Mouse (Mus musculus) hindbrain, embryonic 11.5 days (tissue): ENCODE measurements around the gene Cdk15. TPM values are rescaled to one million over a fixed set of nuclear protein-coding genes. Genes with fewer than 3 reads are reported as not detected.

Experiments used
- ATAC-seq: fragments of 200-750 bp; cut with Nextera tagmentation; 2 replicates; pipeline ENCODE4 v1.8.0; 2017; ENCODE audit warnings: mild to moderate bottlenecking, moderate TSS enrichment, moderate library complexity; ENCODE audit not compliant: low FRiP score
- DNase-seq: peaks from one replicate; pipeline ENCODE4 v3.0.0-alpha.2; 2015; ENCODE audit warnings: low spot score
- H3K27ac ChIP-seq: fragments of 300-500 bp; sonication (generic); 2 replicates; pipeline ENCODE4 v1.5.1; 2014; ENCODE audit warnings: mild to moderate bottlenecking, low read depth, low read length
- H3K27me3 ChIP-seq: fragments of 300-500 bp; sonication (generic); 2 replicates; pipeline ENCODE4 v1.6.1; 2014; ENCODE audit warnings: mild to moderate bottlenecking, low read length, moderate library complexity, mixed read lengths; ENCODE audit not compliant: control insufficient read depth, insufficient read depth
- H3K36me3 ChIP-seq: fragments of 300-500 bp; sonication (generic); 2 replicates; pipeline ENCODE4 v1.6.1; 2014; ENCODE audit warnings: mild to moderate bottlenecking, low read length, moderate library complexity, mixed read lengths; ENCODE audit not compliant: control insufficient read depth, insufficient read depth
- H3K4me1 ChIP-seq: fragments of 300-500 bp; sonication (generic); replicated peaks from 2 replicates; pipeline ENCODE4 v1.6.1; 2014; ENCODE audit warnings: low read length, mixed read lengths; ENCODE audit not compliant: control insufficient read depth, insufficient read depth
- H3K4me2 ChIP-seq: fragments of 300-500 bp; sonication (generic); replicated peaks from 2 replicates; pipeline ENCODE4 v1.6.1; 2014; ENCODE audit warnings: mild to moderate bottlenecking, low read depth, low read length
- H3K4me3 ChIP-seq: fragments of 300-500 bp; sonication (generic); 2 replicates; pipeline ENCODE4 v1.5.1; 2014; ENCODE audit warnings: low read depth, low read length
- H3K9ac ChIP-seq: fragments of 300-500 bp; sonication (generic); 2 replicates; pipeline ENCODE4 v1.6.1; 2014; ENCODE audit warnings: low read depth, low read length
- H3K9me3 ChIP-seq: fragments of 300-500 bp; sonication (generic); 2 replicates; pipeline ENCODE4 v1.6.1; 2016; ENCODE audit warnings: low read length; ENCODE audit not compliant: control insufficient read depth
- WGBS: fragments of 180-500 bp; shearing (Covaris S2); extraction: QIAGEN DNeasy Blood & Tissue Kit; methylation state at CpG from one replicate; pipeline ENCODE4 v1.1.7; 2014; 5-methylcytosine and 5-hydroxymethylcytosine counted together
- polyA plus RNA-seq: library from polyadenylated mRNA; unstranded; fragments of >200 nt; fragmentation: Nextera tagmentation; extraction: Ambion mirVana; gene quantifications from 2 replicates; pipeline ENCODE4 v1.2.1, GENCODE M21; 2014

The Cdk15 gene
- polyA plus RNA-seq, 1 experiment from 2014 or later, result 1.8 TPM

DNA sequence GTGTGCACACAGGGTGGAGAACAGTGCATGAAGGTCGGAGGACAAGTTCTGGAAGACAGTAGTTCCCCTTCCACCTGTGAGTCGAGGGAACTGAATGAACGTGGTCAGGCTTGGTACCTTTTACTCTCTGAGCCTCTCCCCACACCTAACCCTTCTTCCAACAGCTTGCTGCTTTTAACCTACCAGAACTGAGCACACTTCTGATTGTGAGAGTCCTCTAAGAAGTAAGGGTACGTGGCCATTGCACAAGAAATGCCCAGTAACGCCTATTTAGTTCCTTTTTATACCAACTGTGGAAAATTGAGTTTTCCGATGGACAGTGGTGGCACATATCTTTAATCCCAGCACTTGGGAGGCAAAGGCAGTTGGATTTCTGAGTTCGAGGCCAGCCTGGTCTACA, 28.2 kb upstream of the Cdk15 start:
- ATAC-seq (no peak), DNase-seq (no peak)
- Histone ChIP-seq H3K9ac (no peak overlapping the region), H3K4me1 (no peaks in the 10 kb centered on the region), H3K27me3 (no peaks in the 10 kb centered on the region), H3K9me3 (no peaks in the 10 kb centered on the region), H3K27ac (no peak overlapping the region), H3K4me2 (no peak overlapping the region), H3K4me3 (no peak overlapping the region), H3K36me3 (no peaks in the 10 kb centered on the region)
- WGBS, result 88% methylated on average over 7 of the region's 7 CpGs

DNA sequence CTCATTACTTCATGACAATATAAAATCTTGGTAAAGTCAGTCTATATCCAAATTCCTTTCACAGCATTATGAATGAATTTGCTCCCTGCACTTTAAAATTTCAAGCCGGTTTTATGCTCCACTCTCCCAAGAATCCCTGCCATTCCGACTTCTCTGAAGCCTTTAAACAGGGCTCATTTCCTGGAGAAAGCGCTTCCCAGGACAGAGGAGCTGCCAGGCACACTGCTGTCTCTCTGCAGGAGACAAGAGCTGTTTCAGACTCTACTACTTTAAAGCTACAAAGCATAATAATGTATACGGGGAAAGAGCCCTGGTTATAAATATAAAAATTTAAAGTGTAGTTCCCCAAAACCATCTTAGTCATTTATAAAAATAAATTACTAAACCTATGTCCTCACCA, 27.5 kb upstream of the Cdk15 start:
- Histone ChIP-seq H3K9ac (no peak overlapping the region), H3K27ac (no peak overlapping the region), H3K4me3 (no peak overlapping the region), H3K4me1 (no peaks in the 10 kb centered on the region), H3K4me2 (no peak overlapping the region), H3K36me3 (no peaks in the 10 kb centered on the region), H3K27me3 (no peaks in the 10 kb centered on the region), H3K9me3 (no peaks in the 10 kb centered on the region)
- no peak for DNase-seq
- ATAC-seq, result no peak
- WGBS, result 53% methylated on average over 4 of the region's 4 CpGs

DNA sequence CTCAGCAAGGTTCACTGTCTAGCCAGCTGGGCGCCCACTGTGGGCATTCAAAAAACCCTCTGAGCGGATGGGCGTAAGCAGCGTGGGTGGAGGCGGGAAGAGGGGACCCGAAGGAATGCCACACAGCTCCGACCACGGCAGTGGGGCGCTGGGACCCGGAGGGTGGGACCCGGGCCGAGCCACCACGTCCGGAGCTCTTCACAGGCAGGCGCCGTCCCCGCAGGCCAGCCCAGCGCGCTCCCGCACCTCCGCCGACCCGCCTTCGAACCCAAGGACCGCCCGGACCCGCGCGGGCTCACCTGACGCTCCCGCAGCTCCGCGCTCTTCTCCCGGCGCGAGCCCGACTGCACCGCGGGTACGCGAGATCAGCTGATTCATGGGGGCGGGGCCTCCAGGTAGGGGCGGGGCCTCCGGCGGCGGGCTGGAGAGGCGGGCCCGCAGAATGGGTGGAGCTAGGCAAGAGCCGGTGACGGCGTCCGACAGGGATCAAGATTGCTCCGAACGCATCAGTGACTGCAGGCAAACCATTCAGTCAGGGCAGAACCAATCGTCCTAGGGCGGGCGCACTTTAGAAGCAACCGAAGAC, 19.8 kb upstream of the Cdk15 start, which contains the start of gene Als2:
TSS of gene Als2 (minus strand) at position 376 of the 586 bp plus-strand sequence.
- Histone ChIP-seq H3K9me3 (no peaks in the 10 kb centered on the region), H3K27ac (0 out of 2 replicates have a peak within 1 kb of the TSS, but pooled peaks have one; percentile 6), H3K9ac (peak within 1 kb of the TSS; percentile 70), H3K4me1 (no peaks in the 10 kb centered on the region), H3K4me2 (peak within 1 kb of the TSS; percentile 67), H3K27me3 (no peaks in the 10 kb centered on the region), H3K36me3 (no peaks in the 10 kb centered on the region), H3K4me3 (peak within 1 kb of the TSS; percentile 77)
- WGBS, result under 1% methylated on average over 41 of the region's 58 CpGs
- peak; percentile 98 for DNase-seq
- ATAC-seq, result peak; percentile 98

DNA sequence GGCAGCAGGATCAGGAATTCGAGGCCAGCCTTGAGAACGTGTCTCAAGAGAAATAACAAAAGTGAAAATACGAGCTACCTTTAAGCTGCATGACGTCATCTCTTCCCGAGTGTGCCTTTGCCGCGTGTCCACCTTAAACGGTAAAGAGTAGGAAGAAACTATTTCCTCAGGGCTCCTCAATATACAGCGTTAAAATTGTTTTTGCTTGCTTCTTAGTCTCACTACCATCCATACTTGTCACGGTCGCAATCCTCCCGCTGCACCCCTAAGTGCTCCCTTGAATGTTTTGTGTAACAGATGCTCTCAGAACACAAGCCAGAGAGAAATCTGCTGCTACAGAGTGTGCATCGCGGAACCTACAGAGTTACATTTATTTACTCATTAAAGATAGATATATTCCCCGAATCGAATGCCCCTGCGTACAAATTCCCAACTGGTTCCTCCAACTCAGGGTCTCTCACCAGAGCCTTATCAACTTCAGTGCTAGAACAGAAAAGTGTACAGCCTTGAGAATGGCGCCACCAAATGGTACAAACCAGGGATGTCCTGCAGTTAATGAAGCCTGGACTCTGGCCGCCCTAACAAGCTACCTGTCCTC, 19.0 kb upstream of the Cdk15 start:
- Histone ChIP-seq H3K4me3 (peak overlapping the region; percentile 77), H3K9me3 (no peaks in the 10 kb centered on the region), H3K36me3 (no peaks in the 10 kb centered on the region), H3K4me1 (no peaks in the 10 kb centered on the region), H3K9ac (peak overlapping the region; percentile 36; the same call in 1 of the 2 replicates), H3K27ac (0 out of 2 replicates have a peak overlapping the region, but pooled peaks have one; percentile 6), H3K27me3 (no peaks in the 10 kb centered on the region), H3K4me2 (peak overlapping the region; percentile 67)
- DNase-seq (peak; percentile 77), ATAC-seq (peak; percentile 57)
- under 1% methylated on average over 19 of the region's 19 CpGs for WGBS

DNA sequence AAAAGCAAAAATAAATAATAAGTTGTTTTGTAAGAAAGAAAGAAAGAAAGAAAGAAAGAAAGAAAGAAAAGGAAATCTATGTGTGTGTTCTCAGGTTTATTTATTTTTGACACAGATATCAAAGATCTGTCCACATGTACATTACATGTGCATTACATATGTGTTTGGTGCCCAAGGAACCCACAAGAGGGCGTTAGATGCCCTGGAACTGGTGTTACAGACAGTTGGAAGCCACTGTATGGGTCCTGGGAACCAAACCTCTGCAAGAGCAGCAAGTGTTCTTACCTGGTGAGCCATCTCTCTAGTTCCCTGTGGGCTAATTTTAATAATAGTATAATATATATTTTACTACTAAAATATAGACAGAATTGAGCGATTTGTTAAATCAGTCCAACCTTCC, 12.9 kb upstream of the Cdk15 start:
- H3K27ac ChIP-seq, result no peak overlapping the region
- H3K36me3 ChIP-seq, result no peaks in the 10 kb centered on the region
- H3K9ac ChIP-seq, result no peak overlapping the region
- 67% methylated on average over 2 of the region's 2 CpGs for WGBS
- no peaks in the 10 kb centered on the region for H3K9me3 ChIP-seq
- no peak overlapping the region for H3K4me2 ChIP-seq
- H3K4me3 ChIP-seq, result no peak overlapping the region
- H3K4me1 ChIP-seq, result no peaks in the 10 kb centered on the region
- no peaks in the 10 kb centered on the region for H3K27me3 ChIP-seq
- ATAC-seq, result no peak
- DNase-seq, result no peak

DNA sequence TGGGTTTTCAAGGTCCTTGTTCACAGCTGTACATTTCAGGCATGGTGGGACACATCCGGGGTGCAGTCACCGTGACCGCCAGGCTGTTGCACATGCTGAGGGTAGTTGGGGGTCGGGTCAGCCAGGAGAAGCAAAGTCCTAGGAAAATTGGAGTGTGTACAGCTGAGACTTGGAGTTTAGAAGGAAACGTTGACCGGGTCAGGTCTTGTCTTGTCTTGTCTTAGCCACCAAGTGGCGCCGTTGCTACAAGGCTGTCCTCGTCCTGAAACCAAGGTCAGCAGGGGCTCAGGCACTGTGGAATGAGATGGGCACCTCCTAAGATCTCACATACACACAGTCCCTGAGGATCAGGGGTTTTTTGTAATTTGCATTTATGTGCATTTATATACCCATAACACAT, 9.1 kb upstream of the Cdk15 start:
- H3K9me3 ChIP-seq, result no peaks in the 10 kb centered on the region
- DNase-seq, result peak; percentile 80
- no peaks in the 10 kb centered on the region for H3K36me3 ChIP-seq
- H3K4me1 ChIP-seq, result no peaks in the 10 kb centered on the region
- ATAC-seq, result peak; percentile 51; the same call in 1 of the 2 replicates
- no peaks in the 10 kb centered on the region for H3K27me3 ChIP-seq
- no peak overlapping the region for H3K27ac ChIP-seq
- no peak overlapping the region for H3K4me2 ChIP-seq
- H3K4me3 ChIP-seq, result no peak overlapping the region
- WGBS, result 3% methylated on average over 9 of the region's 9 CpGs
- H3K9ac ChIP-seq, result no peak overlapping the region

DNA sequence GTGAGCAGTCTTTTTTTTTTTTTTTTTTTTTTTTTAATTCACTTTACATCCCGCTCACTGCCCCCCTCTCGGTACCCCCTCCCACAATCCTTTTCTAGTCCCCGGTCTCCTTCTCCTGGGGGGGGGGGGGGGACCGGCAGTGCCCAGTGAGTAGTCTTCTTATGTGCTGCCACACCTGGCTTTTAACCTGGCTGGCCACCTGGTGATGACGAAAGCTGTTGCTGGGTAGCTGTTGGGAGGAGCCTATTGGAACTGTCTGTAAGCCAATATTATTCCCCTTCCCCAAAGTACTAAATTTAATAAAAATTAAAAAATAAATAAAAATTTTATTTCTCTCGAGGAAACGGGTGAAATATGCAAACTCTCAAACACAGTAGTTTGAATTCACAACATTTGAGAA, 3.9 kb upstream of the Cdk15 start:
- peak overlapping the region; percentile 37; the same call in 1 of the 2 replicates for H3K4me2 ChIP-seq
- no peak overlapping the region for H3K9ac ChIP-seq
- no peak overlapping the region for H3K4me3 ChIP-seq
- 13% methylated on average over 5 of the region's 7 CpGs for WGBS
- H3K9me3 ChIP-seq, result no peaks in the 10 kb centered on the region
- H3K4me1 ChIP-seq, result peaks cover 1% of the 10 kb centered on the region
- DNase-seq, result no peak
- no peaks in the 10 kb centered on the region for H3K27me3 ChIP-seq
- no peak overlapping the region for H3K27ac ChIP-seq
- no peak for ATAC-seq
- no peaks in the 10 kb centered on the region for H3K36me3 ChIP-seq

DNA sequence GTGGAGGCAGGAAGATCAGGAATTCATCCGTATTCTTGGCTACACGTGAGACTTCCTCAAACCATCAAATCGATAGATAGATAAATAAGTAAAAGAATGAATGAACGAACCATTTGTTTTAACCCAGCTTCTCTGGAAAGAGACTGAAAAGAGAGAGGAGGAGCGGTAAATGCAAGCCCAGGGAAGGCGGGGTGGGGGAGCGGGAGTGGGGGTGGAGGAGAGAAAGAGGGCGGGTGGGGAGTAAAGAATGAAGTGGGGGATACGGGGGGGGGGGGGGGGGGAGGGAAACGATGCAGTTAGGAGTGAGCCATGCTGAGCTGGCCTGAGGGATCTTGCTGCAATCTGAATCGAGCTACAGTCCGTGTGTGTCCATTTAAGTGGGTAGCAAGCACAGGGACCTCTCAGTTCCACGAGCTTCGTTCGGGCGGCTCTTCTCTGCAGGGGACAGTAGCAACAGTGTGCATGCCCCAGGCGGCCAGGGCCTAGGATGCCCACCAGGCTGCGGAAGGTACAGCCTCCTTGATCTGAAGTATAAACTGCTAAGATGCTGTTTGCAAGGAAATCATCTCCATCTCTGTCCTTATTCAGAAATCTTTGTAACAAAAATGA, 3.3 kb upstream of the Cdk15 start:
- Histone ChIP-seq H3K9me3 (no peaks in the 10 kb centered on the region), H3K27me3 (no peaks in the 10 kb centered on the region), H3K27ac (no peak overlapping the region), H3K4me3 (0 out of 2 replicates have a peak overlapping the region, but pooled peaks have one; percentile 6), H3K4me1 (peaks cover 5% of the 10 kb centered on the region), H3K36me3 (no peaks in the 10 kb centered on the region), H3K9ac (peak overlapping the region; percentile 31; the same call in 1 of the 2 replicates), H3K4me2 (peak overlapping the region; percentile 37)
- ATAC-seq (peak; percentile 38; the same call in 1 of the 2 replicates), DNase-seq (peak; percentile 42)
- 4% methylated on average over 14 of the region's 18 CpGs for WGBS
